9 mouse cellular contexts compared by ENCODE assay signal in genomic region chr19:7441493-7441892, GRCm38 (mm10). TPM values are rescaled to one million over a fixed set of nuclear protein-coding genes. Genes with fewer than 3 reads are reported as not detected.
DNase-seq lines count a peak whose midpoint lies in the region; ATAC-seq and TF ChIP-seq lines count a peak whose summit lies in the region.
"Had no signal": no experiment of that assay in that cellular context is flagged by ENCODE, and none has a peak within 500 bp of the region (broad histone marks: within the 10 kb centered on the region; RNA-seq: fewer than 3 reads in every experiment).

No protein-coding gene starts in this region.

- DNase-seq in ovary, adult 18-20 months (ENCODE audit: low spot score): peak; percentile 45
- DNase-seq in ovary, postnatal 10 days (ENCODE audit: low spot score): no peak
- DNase-seq in adrenal gland, postnatal 10 days: peak; percentile 73
- DNase-seq in embryonic facial prominence, embryonic 14.5 days (ENCODE audit: low spot score): peak; percentile 69
- DNase-seq in hindbrain, postnatal 0 days (ENCODE audit: low spot score): peak; percentile 83
- peak; percentile 81 for DNase-seq in lung, postnatal 10 days
- peak; percentile 77 for DNase-seq in retina, postnatal 1 day
- DNase-seq in urinary bladder, postnatal 4 days (ENCODE audit: low spot score in 2 of 2): no peak

- no peak overlapping the region for H3K9ac ChIP-seq in embryonic facial prominence, embryonic 14.5 days (ENCODE audit: low read depth, low read length)
- no peak overlapping the region for H3K9ac ChIP-seq in hindbrain, postnatal 0 days (replicated peaks; ENCODE audit: low read length)

- 67% methylated on average over 14 of the region's 14 CpGs for WGBS in embryonic facial prominence, embryonic 14.5 days
- 61% methylated on average over 14 of the region's 14 CpGs for WGBS in hindbrain, postnatal 0 days

- H3K27ac ChIP-seq in embryonic facial prominence, embryonic 14.5 days (replicated peaks; ENCODE audit: low read depth, low read length): no peak overlapping the region
- no peak overlapping the region for H3K27ac ChIP-seq in hindbrain, postnatal 0 days
- H3K27ac ChIP-seq: macrophage had no signal

- peaks cover 12% of the 10 kb centered on the region; the same call in 1 of the 2 replicates for H3K36me3 ChIP-seq in embryonic facial prominence, embryonic 14.5 days (ENCODE audit: control insufficient read depth, insufficient read depth, low read length)
- H3K36me3 ChIP-seq in hindbrain, postnatal 0 days (ENCODE audit: insufficient read depth, low read length): no peaks in the 10 kb centered on the region

- H3K4me3 ChIP-seq in embryonic facial prominence, embryonic 14.5 days (ENCODE audit: low read depth, low read length): no peak overlapping the region
- no peak overlapping the region for H3K4me3 ChIP-seq in hindbrain, postnatal 0 days (ENCODE audit: low read length)

- no peaks in the 10 kb centered on the region for H3K9me3 ChIP-seq in embryonic facial prominence, embryonic 14.5 days (ENCODE audit: control insufficient read depth, low read length)
- H3K9me3 ChIP-seq in hindbrain, postnatal 0 days (ENCODE audit: low read length): no peaks in the 10 kb centered on the region

- peak; percentile 72 for TF ChIP-seq CTCF in hindbrain, postnatal 0 days (IDR thresholded peaks at IDR 0.05; ENCODE audit: low read depth)

- H3K4me1 ChIP-seq in embryonic facial prominence, embryonic 14.5 days (ENCODE audit: control insufficient read depth, insufficient read depth, low read length): no peaks in the 10 kb centered on the region
- H3K4me1 ChIP-seq in hindbrain, postnatal 0 days (ENCODE audit: insufficient read depth, low read length): no peaks in the 10 kb centered on the region

- no peak for ATAC-seq in embryonic facial prominence, embryonic 14.5 days (ENCODE audit: low read depth)
- ATAC-seq in hindbrain, postnatal 0 days: no peak

- no peak overlapping the region for H3K4me2 ChIP-seq in embryonic facial prominence, embryonic 14.5 days (ENCODE audit: low read depth, low read length)
- no peak overlapping the region for H3K4me2 ChIP-seq in hindbrain, postnatal 0 days (ENCODE audit: low read depth, low read length)

- H3K27me3 ChIP-seq in embryonic facial prominence, embryonic 14.5 days (replicated peaks; ENCODE audit: control insufficient read depth, insufficient read depth, low read length): no peaks in the 10 kb centered on the region
- no peaks in the 10 kb centered on the region for H3K27me3 ChIP-seq in hindbrain, postnatal 0 days (ENCODE audit: insufficient read depth, low read length)

RNA-seq across cellular contexts. Expression of gene 2700081O15Rik, which starts 24.1 kb away (rescaled TPM):
- total RNA-seq in adrenal gland, postnatal 10 days (2021): 10 to 100 TPM; 29.6 to 37.6 TPM
- polyA plus RNA-seq in embryonic facial prominence, embryonic 14.5 days (2014; fragmentation: Nextera tagmentation; extraction: Ambion mirVana): 10.3 and 11.2 TPM in 2 replicates
- 114 and 129 TPM in 2 replicates for total RNA-seq in hindbrain, postnatal 0 days (2014; rRNA removed)
- polyA plus RNA-seq in hindbrain, postnatal 0 days (2015; fragmentation: Nextera tagmentation; extraction: Ambion mirVana): 9.3 TPM in 2 replicates

RNA-seq across cellular contexts. Expression of gene Rtn3, which starts 41.6 kb away (rescaled TPM):
- total RNA-seq in adrenal gland, postnatal 10 days (2021): 100 to 1,000 TPM; 128 to 139 TPM
- polyA plus RNA-seq in embryonic facial prominence, embryonic 14.5 days (2014; fragmentation: Nextera tagmentation; extraction: Ambion mirVana): 132 and 136 TPM in 2 replicates
- 366 and 402 TPM in 2 replicates for total RNA-seq in hindbrain, postnatal 0 days (2014; rRNA removed)
- 672 and 704 TPM in 2 replicates for polyA plus RNA-seq in hindbrain, postnatal 0 days (2015; fragmentation: Nextera tagmentation; extraction: Ambion mirVana)

RNA-seq across cellular contexts. Expression of gene Atl3, which starts 52.3 kb away (rescaled TPM):
- total RNA-seq in adrenal gland, postnatal 10 days (2021): 100 to 1,000 TPM in 1 of 2 experiments, 10 to 100 TPM in 1; 92.3 to 110 TPM
- polyA plus RNA-seq in embryonic facial prominence, embryonic 14.5 days (2014; fragmentation: Nextera tagmentation; extraction: Ambion mirVana): 19.3 and 19.4 TPM in 2 replicates
- total RNA-seq in hindbrain, postnatal 0 days (2014; rRNA removed): 7.2 and 11.1 TPM in 2 replicates
- 5.4 and 6.0 TPM in 2 replicates for polyA plus RNA-seq in hindbrain, postnatal 0 days (2015; fragmentation: Nextera tagmentation; extraction: Ambion mirVana)

RNA-seq across cellular contexts. Expression of gene Spindoc, which starts 58.7 kb away (rescaled TPM):
- 10 to 100 TPM; 23.2 to 23.8 TPM for total RNA-seq in adrenal gland, postnatal 10 days (2021)
- polyA plus RNA-seq in embryonic facial prominence, embryonic 14.5 days (2014; fragmentation: Nextera tagmentation; extraction: Ambion mirVana): 18.8 and 23.5 TPM in 2 replicates
- 37.1 and 57.3 TPM in 2 replicates for total RNA-seq in hindbrain, postnatal 0 days (2014; rRNA removed)
- 19.0 and 19.8 TPM in 2 replicates for polyA plus RNA-seq in hindbrain, postnatal 0 days (2015; fragmentation: Nextera tagmentation; extraction: Ambion mirVana)

Comparison
In these comparisons a context has a peak if more than half of its experiments do, and no peak if none do; other contexts are left out.
1. DNase-seq: peak in ovary, adult 18-20 months (single experiment), adrenal gland, postnatal 10 days (single experiment), embryonic facial prominence, embryonic 14.5 days (single experiment), hindbrain, postnatal 0 days (single experiment), lung, postnatal 10 days (single experiment) and retina, postnatal 1 day (single experiment); none in ovary, postnatal 10 days (single experiment) and urinary bladder, postnatal 4 days (0 of 2).